Mouse (Mus musculus): Measurements from ENCODE around the gene Eef2k. TPM values are rescaled to one million over a fixed set of nuclear protein-coding genes. Genes with fewer than 3 reads are reported as not detected.
A peak's percentile ranks its signal among the peaks of the same experiment; 100 is the strongest.

Gene Eef2k
- polyA plus RNA-seq, 1 experiment, result 21.9 TPM

GRCm38 (mm10) chr7:120811834-120812415, 30.7 kb upstream of the Eef2k start, which contains the start of gene Gm5737:
Gm5737 (plus strand) TSS chr7:120812365.
- Histone ChIP-seq H3K79me3 (ENCODE audit: low read depth) (no peaks in the 10 kb centered on the region), H3K79me2 (ENCODE audit: control insufficient read depth, insufficient read depth) (no peaks in the 10 kb centered on the region), H3K27me3 (ENCODE audit: control insufficient read depth, insufficient read depth, insufficient read length) (peaks cover 28% of the 10 kb centered on the region), H3K4me3 (ENCODE audit: insufficient read depth, poor library complexity, severe bottlenecking) (no peak within 1 kb of the TSS), H3K36me3 (ENCODE audit: control insufficient read depth, insufficient read depth) (no peaks in the 10 kb centered on the region), H3ac (ENCODE audit: control insufficient read depth, insufficient read length, low read depth) (no peak within 1 kb of the TSS)
- TF ChIP-seq FOSL1 (IDR thresholded peaks at IDR 0.05; ENCODE audit: insufficient read depth, low read length, poor library complexity, severe bottlenecking), result no peak
- no peak for TF ChIP-seq MAX (IDR thresholded peaks at IDR 0.05)
- TF ChIP-seq MYOG (IDR thresholded peaks at IDR 0.05; ENCODE audit: control insufficient read depth, extremely low read depth, insufficient read length), result no peak
- no peak for TF ChIP-seq USF1 (IDR thresholded peaks at IDR 0.05; ENCODE audit: low read depth)
- no peak for TF ChIP-seq MYOD1 (IDR thresholded peaks at IDR 0.05; ENCODE audit: control insufficient read depth, insufficient read length, low read depth)
- no peak for TF ChIP-seq CTCF (IDR thresholded peaks at IDR 0.05; ENCODE audit: control insufficient read depth, insufficient read depth, insufficient read length)
- no peak for TF ChIP-seq CEBPB (IDR thresholded peaks at IDR 0.05; ENCODE audit: low read depth)

DNA sequence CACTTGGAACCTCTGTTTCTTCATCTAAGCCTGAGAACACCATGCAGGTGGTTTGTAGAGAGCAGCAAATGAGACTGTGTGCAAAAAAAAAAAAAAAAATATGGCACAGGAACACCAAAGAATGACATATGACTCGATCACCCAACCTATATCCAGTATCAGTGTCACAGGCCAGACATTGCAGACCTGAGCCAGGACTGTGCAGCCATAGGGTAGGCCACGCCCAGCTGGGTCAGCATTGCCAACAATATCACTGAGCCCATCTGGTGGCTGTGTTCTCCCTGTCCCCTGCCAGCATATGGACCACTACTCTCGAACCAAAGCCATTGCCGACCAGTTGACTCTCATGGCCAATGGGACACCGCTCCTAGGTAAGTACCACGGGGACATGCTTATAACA, 25.1 kb upstream of the Eef2k start:
- Histone ChIP-seq H3K4me3 (ENCODE audit: insufficient read depth, poor library complexity, severe bottlenecking) (no peak overlapping the region), H3K79me3 (ENCODE audit: low read depth) (no peaks in the 10 kb centered on the region), H3ac (ENCODE audit: control insufficient read depth, insufficient read length, low read depth) (no peak overlapping the region), H3K27me3 (ENCODE audit: control insufficient read depth, insufficient read depth, insufficient read length) (peaks cover 18% of the 10 kb centered on the region), H3K79me2 (ENCODE audit: control insufficient read depth, insufficient read depth) (no peaks in the 10 kb centered on the region), H3K36me3 (ENCODE audit: control insufficient read depth, insufficient read depth) (no peaks in the 10 kb centered on the region)
- TF ChIP-seq MYOG (IDR thresholded peaks at IDR 0.05; ENCODE audit: control insufficient read depth, extremely low read depth, insufficient read length), result no peak
- TF ChIP-seq FOSL1 (IDR thresholded peaks at IDR 0.05; ENCODE audit: insufficient read depth, low read length, poor library complexity, severe bottlenecking), result no peak
- TF ChIP-seq USF1 (IDR thresholded peaks at IDR 0.05; ENCODE audit: low read depth), result no peak
- TF ChIP-seq MAX (IDR thresholded peaks at IDR 0.05), result no peak
- no peak for TF ChIP-seq MYOD1 (IDR thresholded peaks at IDR 0.05; ENCODE audit: control insufficient read depth, insufficient read length, low read depth)
- TF ChIP-seq CTCF (IDR thresholded peaks at IDR 0.05; ENCODE audit: control insufficient read depth, insufficient read depth, insufficient read length), result no peak
- no peak for TF ChIP-seq CEBPB (IDR thresholded peaks at IDR 0.05; ENCODE audit: low read depth)

DNA sequence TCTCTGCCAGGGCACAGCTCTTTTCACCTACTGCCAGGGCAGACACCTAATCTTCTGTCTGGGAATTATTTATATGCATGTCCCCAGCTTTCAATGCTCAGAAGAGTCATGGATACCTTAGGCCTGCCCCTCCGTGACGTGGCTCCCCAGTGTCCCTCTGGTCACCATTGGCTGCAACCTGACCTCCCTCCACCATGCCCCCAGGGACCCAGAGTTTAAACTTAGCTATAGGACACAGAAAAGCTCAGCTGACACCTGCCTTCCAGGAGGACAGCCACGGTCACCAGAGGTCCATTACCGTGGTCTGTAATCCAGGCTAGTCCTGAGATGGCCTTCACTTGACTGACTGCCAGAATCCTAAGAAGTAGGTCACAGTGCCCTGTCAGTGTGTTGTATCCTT, 23.2 kb upstream of the Eef2k start:
- H3K79me3 ChIP-seq (ENCODE audit: low read depth), result no peaks in the 10 kb centered on the region
- no peak for TF ChIP-seq MYOD1 (IDR thresholded peaks at IDR 0.05; ENCODE audit: control insufficient read depth, insufficient read length, low read depth)
- no peak for TF ChIP-seq MYOG (IDR thresholded peaks at IDR 0.05; ENCODE audit: control insufficient read depth, extremely low read depth, insufficient read length)
- no peak for TF ChIP-seq MAX (IDR thresholded peaks at IDR 0.05)
- no peak for TF ChIP-seq FOSL1 (IDR thresholded peaks at IDR 0.05; ENCODE audit: insufficient read depth, low read length, poor library complexity, severe bottlenecking)
- no peak for TF ChIP-seq CTCF (IDR thresholded peaks at IDR 0.05; ENCODE audit: control insufficient read depth, insufficient read depth, insufficient read length)
- no peak for TF ChIP-seq CEBPB (IDR thresholded peaks at IDR 0.05; ENCODE audit: low read depth)
- no peak for TF ChIP-seq USF1 (IDR thresholded peaks at IDR 0.05; ENCODE audit: low read depth)
- no peak overlapping the region for H3ac ChIP-seq (ENCODE audit: control insufficient read depth, insufficient read length, low read depth)
- H3K27me3 ChIP-seq (ENCODE audit: control insufficient read depth, insufficient read depth, insufficient read length), result peaks cover 18% of the 10 kb centered on the region
- no peaks in the 10 kb centered on the region for H3K36me3 ChIP-seq (ENCODE audit: control insufficient read depth, insufficient read depth)
- no peak overlapping the region for H3K4me3 ChIP-seq (ENCODE audit: insufficient read depth, poor library complexity, severe bottlenecking)
- H3K79me2 ChIP-seq (ENCODE audit: control insufficient read depth, insufficient read depth), result no peaks in the 10 kb centered on the region

DNA sequence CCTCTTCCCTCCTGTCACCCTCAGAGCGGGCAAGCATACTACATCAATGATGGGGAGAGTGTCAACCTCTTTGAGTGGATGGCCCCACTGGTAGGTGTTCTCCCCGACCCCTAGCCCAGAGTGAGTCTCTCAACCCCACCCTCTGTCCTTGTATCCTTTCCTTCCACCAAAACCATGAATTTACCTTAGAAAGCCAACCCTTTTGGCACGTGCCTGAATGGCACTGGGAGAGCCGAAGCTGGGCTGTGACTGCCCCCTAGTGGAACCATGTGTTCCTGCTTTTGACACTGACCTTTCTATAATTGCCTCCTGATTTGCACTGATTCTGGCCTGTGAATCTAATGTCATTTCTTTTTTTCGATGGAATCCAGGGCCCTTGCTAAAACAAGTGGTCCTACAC, 19.4 kb upstream of the Eef2k start:
- no peak overlapping the region for H3ac ChIP-seq (ENCODE audit: control insufficient read depth, insufficient read length, low read depth)
- H3K36me3 ChIP-seq (ENCODE audit: control insufficient read depth, insufficient read depth), result no peaks in the 10 kb centered on the region
- H3K4me3 ChIP-seq (ENCODE audit: insufficient read depth, poor library complexity, severe bottlenecking), result no peak overlapping the region
- no peaks in the 10 kb centered on the region for H3K79me3 ChIP-seq (ENCODE audit: low read depth)
- H3K27me3 ChIP-seq (ENCODE audit: control insufficient read depth, insufficient read depth, insufficient read length), result peaks cover 9% of the 10 kb centered on the region
- H3K79me2 ChIP-seq (ENCODE audit: control insufficient read depth, insufficient read depth), result no peaks in the 10 kb centered on the region
- TF ChIP-seq MYOD1 (IDR thresholded peaks at IDR 0.05; ENCODE audit: control insufficient read depth, insufficient read length, low read depth) (no peak), MYOG (IDR thresholded peaks at IDR 0.05; ENCODE audit: control insufficient read depth, extremely low read depth, insufficient read length) (no peak), CTCF (IDR thresholded peaks at IDR 0.05; ENCODE audit: control insufficient read depth, insufficient read depth, insufficient read length) (peak; percentile 53), MAX (IDR thresholded peaks at IDR 0.05) (peak; percentile 83), FOSL1 (IDR thresholded peaks at IDR 0.05; ENCODE audit: insufficient read depth, low read length, poor library complexity, severe bottlenecking) (no peak), CEBPB (IDR thresholded peaks at IDR 0.05; ENCODE audit: low read depth) (no peak), USF1 (IDR thresholded peaks at IDR 0.05; ENCODE audit: low read depth) (peak; percentile 53)

GRCm38 (mm10) chr7:120825097-120825496, 17.5 kb upstream of the Eef2k start:
- TF ChIP-seq FOSL1 (IDR thresholded peaks at IDR 0.05; ENCODE audit: insufficient read depth, low read length, poor library complexity, severe bottlenecking), result no peak
- no peaks in the 10 kb centered on the region for H3K36me3 ChIP-seq (ENCODE audit: control insufficient read depth, insufficient read depth)
- H3K27me3 ChIP-seq (ENCODE audit: control insufficient read depth, insufficient read depth, insufficient read length), result peaks cover 9% of the 10 kb centered on the region
- H3K4me3 ChIP-seq (ENCODE audit: insufficient read depth, poor library complexity, severe bottlenecking), result no peak overlapping the region
- no peaks in the 10 kb centered on the region for H3K79me3 ChIP-seq (ENCODE audit: low read depth)
- no peaks in the 10 kb centered on the region for H3K79me2 ChIP-seq (ENCODE audit: control insufficient read depth, insufficient read depth)
- no peak overlapping the region for H3ac ChIP-seq (ENCODE audit: control insufficient read depth, insufficient read length, low read depth)

DNA sequence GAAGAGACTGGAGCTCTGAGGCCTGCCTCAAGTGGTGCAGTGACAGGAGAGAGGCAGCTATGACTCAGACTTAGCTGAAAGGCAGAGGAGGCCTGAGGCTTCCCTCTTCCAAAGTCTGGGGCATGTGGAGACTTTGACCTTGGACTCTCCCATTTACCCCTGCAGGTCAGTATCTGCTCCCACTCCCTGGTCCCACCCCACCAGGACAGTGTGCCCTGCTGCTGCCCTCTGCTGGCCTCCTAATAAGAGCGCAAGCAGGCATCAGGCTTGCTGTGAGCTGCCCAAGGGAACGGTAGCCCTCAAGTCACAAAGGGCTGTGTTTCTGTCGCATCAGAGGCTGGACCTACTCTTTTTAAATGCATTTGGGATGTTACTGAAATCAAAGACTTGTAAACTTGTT, 16.2 kb upstream of the Eef2k start:
- Histone ChIP-seq H3ac (ENCODE audit: control insufficient read depth, insufficient read length, low read depth) (no peak overlapping the region), H3K36me3 (ENCODE audit: control insufficient read depth, insufficient read depth) (no peaks in the 10 kb centered on the region), H3K79me3 (ENCODE audit: low read depth) (no peaks in the 10 kb centered on the region), H3K27me3 (ENCODE audit: control insufficient read depth, insufficient read depth, insufficient read length) (peaks cover 9% of the 10 kb centered on the region), H3K4me3 (ENCODE audit: insufficient read depth, poor library complexity, severe bottlenecking) (no peak overlapping the region), H3K79me2 (ENCODE audit: control insufficient read depth, insufficient read depth) (no peaks in the 10 kb centered on the region)
- peak; percentile 79 for TF ChIP-seq CTCF (IDR thresholded peaks at IDR 0.05; ENCODE audit: control insufficient read depth, insufficient read depth, insufficient read length)
- no peak for TF ChIP-seq USF1 (IDR thresholded peaks at IDR 0.05; ENCODE audit: low read depth)
